Mouse (Mus musculus) testis, postnatal 10 days (tissue): ENCODE results near the gene Ece1.

ENCODE experiments used
- DNase-seq: peaks from one replicate; pipeline ENCODE4 v3.0.0; 2021; ENCODE audit warnings: low spot score

The Ece1 gene

GRCm38 (mm10) chr4:137882663-137883062, 20.6 kb downstream of the Ece1 start:
- DNase-seq: no peak

- DNase-seq: no peak
Observed at GRCm38 (mm10) chr4:137883513-137884150, 21.6 kb downstream of the Ece1 start.

GRCm38 (mm10) chr4:137887337-137887992, 25.4 kb downstream of the Ece1 start:
- DNase-seq: no peak

GRCm38 (mm10) chr4:137887993-137888388, 26.0 kb downstream of the Ece1 start:
- DNase-seq: no peak

GRCm38 (mm10) chr4:137890596-137890995, 28.6 kb downstream of the Ece1 start:
- DNase-seq: no peak

- DNase-seq: no peak
Observed at GRCm38 (mm10) chr4:137891553-137892145, 29.6 kb downstream of the Ece1 start.

- no peak for DNase-seq
Observed at GRCm38 (mm10) chr4:137892713-137893242, 30.7 kb downstream of the Ece1 start.

GRCm38 (mm10) chr4:137896612-137897297, 34.7 kb downstream of the Ece1 start:
- DNase-seq: no peak

GRCm38 (mm10) chr4:137897298-137897612, 35.2 kb downstream of the Ece1 start:
- peak; percentile 92 for DNase-seq

- DNase-seq: no peak
Observed at GRCm38 (mm10) chr4:137898490-137898889, 36.5 kb downstream of the Ece1 start.

- DNase-seq: no peak
Observed at GRCm38 (mm10) chr4:137902268-137902667, 40.2 kb downstream of the Ece1 start.

- no peak for DNase-seq
Observed at GRCm38 (mm10) chr4:137902873-137903272, 40.8 kb downstream of the Ece1 start.

- DNase-seq: no peak
Observed at GRCm38 (mm10) chr4:137904956-137905551, 43.0 kb downstream of the Ece1 start.

- DNase-seq: peak; percentile 54
Observed at GRCm38 (mm10) chr4:137907979-137908378, 45.9 kb downstream of the Ece1 start.

- no peak for DNase-seq
Observed at GRCm38 (mm10) chr4:137908489-137908888, 46.5 kb downstream of the Ece1 start.

GRCm38 (mm10) chr4:137908915-137909314, 46.9 kb downstream of the Ece1 start:
- no peak for DNase-seq

GRCm38 (mm10) chr4:137909471-137909870, 47.4 kb downstream of the Ece1 start:
- no peak for DNase-seq

- DNase-seq: peak; percentile 79
Observed at GRCm38 (mm10) chr4:137910382-137911009, 48.5 kb downstream of the Ece1 start.

GRCm38 (mm10) chr4:137911657-137912056, 49.6 kb downstream of the Ece1 start:
- peak; percentile 51 for DNase-seq

GRCm38 (mm10) chr4:137912768-137913305, 50.8 kb downstream of the Ece1 start:
- peak; percentile 50 for DNase-seq

GRCm38 (mm10) chr4:137913321-137914057, 51.5 kb downstream of the Ece1 start:
- DNase-seq: peak; percentile 94
